Mouse (Mus musculus) heart, embryonic 11.5 days (tissue): Measurements from ENCODE around the gene Tecpr2. TPM values are rescaled to one million over a fixed set of nuclear protein-coding genes. Genes with fewer than 3 reads are reported as not detected.

Experiments used
- ATAC-seq: fragments of 200-750 bp; cut with Nextera tagmentation; replicated peaks from 2 replicates; pipeline ENCODE4 v1.8.0; 2017; ENCODE audit warnings: moderate library complexity; ENCODE audit not compliant: insufficient number of reproducible peaks, low FRiP score, low TSS enrichment
- H3K27ac ChIP-seq: fragments of 300-500 bp; sonication (generic); 2 replicates; pipeline ENCODE4 v1.5.1; 2014; ENCODE audit warnings: mild to moderate bottlenecking, low read depth, low read length
- H3K27me3 ChIP-seq: fragments of 300-500 bp; sonication (generic); 2 replicates; pipeline ENCODE4 v1.6.1; 2014; ENCODE audit warnings: mild to moderate bottlenecking, low read length, mixed read lengths; ENCODE audit not compliant: control insufficient read depth, insufficient read depth
- H3K36me3 ChIP-seq: fragments of 300-500 bp; sonication (generic); 2 replicates; pipeline ENCODE4 v1.6.1; 2014; ENCODE audit warnings: mild to moderate bottlenecking, low read length, moderate library complexity, mixed read lengths; ENCODE audit not compliant: control insufficient read depth, insufficient read depth
- H3K4me1 ChIP-seq: fragments of 300-500 bp; sonication (generic); 2 replicates; pipeline ENCODE4 v1.6.1; 2014; ENCODE audit warnings: low read length; ENCODE audit not compliant: control insufficient read depth, insufficient read depth
- H3K4me2 ChIP-seq: fragments of 300-500 bp; sonication (generic); 2 replicates; pipeline ENCODE4 v1.6.1; 2014; ENCODE audit warnings: mild to moderate bottlenecking, moderate library complexity
- H3K4me3 ChIP-seq: fragments of 300-500 bp; sonication (generic); 2 replicates; pipeline ENCODE4 v1.5.1; 2014; ENCODE audit warnings: low read depth, low read length
- H3K9ac ChIP-seq: fragments of 300-500 bp; sonication (generic); 2 replicates; pipeline ENCODE4 v1.6.1; 2014; ENCODE audit warnings: mild to moderate bottlenecking, low read depth, low read length, moderate library complexity
- H3K9me3 ChIP-seq: fragments of 300-500 bp; sonication (generic); replicated peaks from 2 replicates; pipeline ENCODE4 v1.6.1; 2016; ENCODE audit warnings: low read length; ENCODE audit not compliant: control insufficient read depth
- WGBS: fragments of 180-500 bp; shearing (Covaris S2); extraction: QIAGEN DNeasy Blood & Tissue Kit; methylation state at CpG from one replicate; pipeline ENCODE4 v1.1.7; 2014; ENCODE audit not compliant: insufficient replicate concordance; 5-methylcytosine and 5-hydroxymethylcytosine counted together
- polyA plus RNA-seq: library from polyadenylated mRNA; unstranded; fragments of >200 nt; fragmentation: Nextera tagmentation; extraction: Ambion mirVana; gene quantifications from 2 replicates; pipeline ENCODE4 v1.2.1, GENCODE M21; 2014

Tecpr2 gene
- polyA plus RNA-seq, 1 experiment from 2014 or later, result 2.5 TPM

DNA sequence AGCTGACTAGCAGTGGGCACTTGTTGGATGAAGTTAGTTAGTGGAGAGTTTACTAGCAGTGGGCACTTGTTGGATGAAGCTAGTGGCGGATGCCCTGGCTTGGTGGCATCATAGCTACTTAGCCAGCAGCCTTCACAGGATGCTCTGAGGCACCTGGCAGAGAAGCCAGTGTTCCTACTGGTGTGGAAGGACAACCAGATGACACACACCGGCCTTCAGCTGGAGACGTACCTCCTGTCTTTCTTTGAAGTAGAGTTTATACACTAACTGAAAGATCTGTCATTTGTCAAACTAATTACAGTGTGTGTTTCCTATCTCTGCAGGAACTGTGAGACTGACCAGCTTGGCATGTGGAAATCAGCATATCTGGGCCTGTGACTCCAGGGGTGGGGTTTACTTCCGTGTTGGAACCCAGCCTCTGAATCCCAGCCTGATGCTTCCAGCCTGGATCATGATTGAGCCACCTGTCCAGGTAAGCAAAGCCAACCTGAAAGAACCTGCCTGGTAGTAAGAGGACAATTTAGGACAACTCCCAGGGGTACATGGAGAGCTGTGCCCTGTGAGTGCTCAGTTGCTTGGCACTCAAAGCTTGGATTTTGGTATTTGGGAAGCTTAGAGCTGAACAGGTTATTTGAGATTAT lies 65.4 kb downstream of the Tecpr2 start:
- H3K4me3 ChIP-seq, result no peak overlapping the region

DNA sequence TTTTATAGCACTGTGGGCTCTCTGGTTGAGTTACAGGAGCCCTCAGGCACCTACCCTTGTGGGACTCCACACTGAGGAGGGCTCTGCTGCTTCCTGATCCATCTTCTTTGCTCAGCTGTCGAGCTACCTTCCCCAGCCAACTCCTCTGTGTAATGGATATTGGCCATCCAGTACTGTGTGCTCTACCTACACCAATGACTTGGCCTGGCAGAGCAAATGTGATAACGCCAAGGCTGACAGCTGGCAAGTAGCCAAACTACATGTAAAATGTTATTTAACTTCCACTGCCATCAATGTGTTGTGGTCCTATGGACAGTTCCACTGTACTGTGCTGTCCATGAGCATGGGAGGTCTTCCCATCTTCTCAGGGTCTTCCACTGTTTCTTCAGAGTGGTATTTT lies 72.9 kb downstream of the Tecpr2 start:
- Histone ChIP-seq H3K4me3 (no peak overlapping the region), H3K9me3 (no peaks in the 10 kb centered on the region), H3K27me3 (no peaks in the 10 kb centered on the region), H3K9ac (no peak overlapping the region), H3K4me2 (no peak overlapping the region), H3K4me1 (no peaks in the 10 kb centered on the region), H3K27ac (no peak overlapping the region), H3K36me3 (no peaks in the 10 kb centered on the region; the same call in 1 of the 2 replicates)
- 66% methylated on average over 2 of the region's 2 CpGs for WGBS
- no peak for ATAC-seq

More for the DNA sequence above, 65.4 kb downstream of the Tecpr2 start:
- Histone ChIP-seq H3K36me3 (no peaks in the 10 kb centered on the region), H3K9ac (no peak overlapping the region), H3K4me1 (no peaks in the 10 kb centered on the region), H3K9me3 (no peaks in the 10 kb centered on the region), H3K4me2 (no peak overlapping the region), H3K27ac (no peak overlapping the region), H3K27me3 (no peaks in the 10 kb centered on the region)
- 69% methylated on average over 4 of the region's 4 CpGs for WGBS
- no peak for ATAC-seq

DNA sequence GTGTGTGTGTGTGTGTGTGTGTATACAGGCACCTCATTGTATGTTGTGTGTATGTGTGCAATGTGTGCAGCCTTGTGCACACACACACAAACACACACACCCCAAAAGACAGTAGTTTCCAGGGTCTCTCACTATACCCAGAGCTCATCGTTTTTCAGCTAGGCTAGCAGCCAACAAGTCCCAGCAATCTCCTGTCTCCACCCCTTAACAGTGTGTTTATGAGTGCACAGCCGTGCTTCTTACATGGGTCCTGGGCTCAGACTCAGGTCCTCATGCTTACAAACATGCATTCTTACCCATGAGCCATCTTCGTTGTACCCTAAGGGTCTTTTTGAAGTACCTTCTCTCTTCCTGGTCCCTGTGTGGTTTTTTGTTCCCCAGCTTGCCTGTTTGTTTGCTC lies 76.4 kb downstream of the Tecpr2 start:
- 62% methylated on average over 3 of the region's 3 CpGs for WGBS
- Histone ChIP-seq H3K4me2 (no peak overlapping the region), H3K9me3 (no peaks in the 10 kb centered on the region), H3K27ac (no peak overlapping the region), H3K4me3 (no peak overlapping the region), H3K9ac (no peak overlapping the region), H3K27me3 (no peaks in the 10 kb centered on the region), H3K36me3 (peaks cover 5% of the 10 kb centered on the region; the same call in 1 of the 2 replicates), H3K4me1 (no peaks in the 10 kb centered on the region)
- ATAC-seq, result no peak

DNA sequence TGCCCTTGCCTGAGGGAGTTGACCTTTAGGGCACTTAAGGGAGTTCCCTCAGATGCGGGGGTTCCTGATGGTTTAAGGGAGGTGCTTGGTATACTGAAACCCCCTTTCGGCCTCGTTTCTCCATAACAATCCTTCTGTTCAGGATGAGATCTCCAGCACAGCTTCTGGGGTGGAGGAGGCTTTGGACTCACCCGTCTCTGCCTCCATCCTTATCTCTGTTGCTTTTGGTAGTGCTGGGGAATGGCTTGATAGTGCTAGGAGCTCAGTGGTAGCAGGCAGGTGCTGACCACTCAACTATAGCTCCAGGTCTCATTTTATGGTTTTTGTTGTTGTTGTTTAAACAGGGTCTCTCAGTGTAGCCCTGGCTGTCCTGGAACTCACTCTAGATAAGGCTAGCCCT lies 77.0 kb downstream of the Tecpr2 start:
- WGBS, result 63% methylated on average over 4 of the region's 4 CpGs
- Histone ChIP-seq H3K4me2 (no peak overlapping the region), H3K27me3 (no peaks in the 10 kb centered on the region), H3K9me3 (no peaks in the 10 kb centered on the region), H3K36me3 (peaks cover 5% of the 10 kb centered on the region; the same call in 1 of the 2 replicates), H3K27ac (no peak overlapping the region), H3K4me3 (no peak overlapping the region), H3K9ac (no peak overlapping the region), H3K4me1 (no peaks in the 10 kb centered on the region)
- ATAC-seq, result peak; percentile 66; the same call in 1 of the 2 replicates

DNA sequence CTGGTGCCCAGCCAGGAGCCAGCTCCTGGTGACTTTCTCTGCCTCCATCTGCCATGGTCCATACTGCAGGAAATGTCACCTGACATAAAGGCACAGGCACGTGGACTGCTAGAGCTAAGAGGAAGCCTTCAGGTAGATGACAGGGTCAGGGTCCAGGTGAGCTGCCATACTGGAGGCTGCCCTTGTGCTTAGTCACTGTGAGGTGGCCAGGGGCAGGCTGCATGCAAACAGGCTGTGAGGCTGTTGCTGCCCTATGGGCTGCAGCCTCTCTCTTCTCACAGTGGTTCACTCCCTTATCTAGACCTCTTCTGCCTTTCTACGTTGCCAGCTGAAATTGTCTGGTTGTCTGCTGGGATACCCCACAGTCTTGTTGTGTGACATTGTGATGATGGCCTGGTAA lies 78.1 kb downstream of the Tecpr2 start:
- Histone ChIP-seq H3K36me3 (peaks cover 5% of the 10 kb centered on the region; the same call in 1 of the 2 replicates), H3K27me3 (no peaks in the 10 kb centered on the region), H3K9ac (no peak overlapping the region), H3K4me1 (no peaks in the 10 kb centered on the region), H3K4me3 (no peak overlapping the region), H3K9me3 (no peaks in the 10 kb centered on the region), H3K4me2 (no peak overlapping the region), H3K27ac (no peak overlapping the region)
- WGBS, result 53% methylated on average over 2 of the region's 2 CpGs
- 0 out of 2 replicates have a peak, but pooled peaks have one; percentile 70 for ATAC-seq

DNA sequence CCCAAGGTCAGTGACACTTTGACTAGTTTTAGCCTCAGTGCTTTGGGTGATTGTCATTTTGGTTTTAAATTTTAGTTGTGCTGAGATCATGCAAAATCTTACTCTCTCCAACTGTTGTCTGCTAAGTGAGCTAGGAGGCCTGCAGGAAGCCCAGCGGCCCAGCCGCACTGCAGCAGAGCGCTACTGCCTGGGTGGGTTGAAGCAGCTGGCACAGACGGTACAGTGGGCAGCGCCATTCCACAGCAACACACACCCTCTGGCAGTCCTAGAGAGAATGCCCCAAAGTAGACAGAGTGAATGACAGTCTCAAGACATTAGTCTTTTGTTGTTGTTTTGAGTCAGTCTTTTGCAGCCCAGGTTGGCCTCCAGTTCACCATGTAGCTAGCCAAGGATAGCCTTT lies 81.3 kb downstream of the Tecpr2 start:
- Histone ChIP-seq H3K4me1 (peaks cover 2% of the 10 kb centered on the region; the same call in 1 of the 2 replicates), H3K9ac (no peak overlapping the region), H3K4me3 (no peak overlapping the region), H3K4me2 (no peak overlapping the region), H3K27me3 (no peaks in the 10 kb centered on the region), H3K27ac (no peak overlapping the region), H3K36me3 (peaks cover 10% of the 10 kb centered on the region), H3K9me3 (no peaks in the 10 kb centered on the region)
- ATAC-seq, result no peak
- 94% methylated on average over 5 of the region's 5 CpGs for WGBS

DNA sequence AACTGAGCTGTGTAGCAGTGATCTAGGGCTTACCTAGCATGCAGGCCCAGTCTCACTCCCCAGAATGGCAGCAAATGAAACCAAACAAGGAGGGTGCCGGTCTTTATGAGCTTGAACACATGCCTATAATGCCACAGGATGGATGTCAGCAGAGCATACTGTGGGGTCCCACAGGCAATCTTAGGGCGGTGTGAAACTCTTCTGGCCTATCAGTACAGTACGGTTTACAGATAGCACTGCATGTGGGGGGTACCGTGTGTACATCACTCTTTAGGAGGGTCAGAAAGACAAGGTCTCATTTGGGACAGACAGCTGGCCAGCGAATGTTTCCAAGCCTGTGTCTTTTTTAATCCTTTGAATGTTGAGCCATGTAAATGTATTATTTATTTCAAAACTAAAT lies 82.9 kb downstream of the Tecpr2 start:
- Histone ChIP-seq H3K9me3 (no peaks in the 10 kb centered on the region), H3K4me1 (peaks cover 4% of the 10 kb centered on the region; the same call in 1 of the 2 replicates), H3K27ac (no peak overlapping the region), H3K36me3 (peaks cover 20% of the 10 kb centered on the region), H3K4me3 (no peak overlapping the region), H3K9ac (no peak overlapping the region), H3K27me3 (peaks cover 3% of the 10 kb centered on the region; the same call in 1 of the 2 replicates), H3K4me2 (0 out of 2 replicates have a peak overlapping the region, but pooled peaks have one; percentile 12)
- no peak for ATAC-seq
- 83% methylated on average over 5 of the region's 5 CpGs for WGBS

DNA sequence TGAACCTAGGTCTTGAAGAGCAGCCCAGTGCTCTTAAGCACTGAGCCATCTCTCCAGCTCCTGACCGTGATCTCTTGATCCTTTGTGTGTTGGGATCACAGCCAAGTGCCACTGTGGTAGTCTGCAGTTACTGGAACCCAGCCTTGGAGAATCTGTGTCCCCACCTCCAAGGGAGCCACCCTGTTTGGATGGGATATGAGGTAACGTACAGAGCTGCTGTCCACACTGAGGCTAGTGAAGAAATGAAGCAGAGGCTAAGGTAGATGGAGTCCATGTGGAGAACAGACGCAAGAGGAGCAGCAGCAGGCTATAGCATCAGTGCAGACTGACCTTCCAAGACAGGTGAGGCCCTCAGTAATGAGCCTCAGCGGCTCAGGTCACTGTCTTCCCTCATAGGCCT lies 84.8 kb downstream of the Tecpr2 start:
- Histone ChIP-seq H3K4me2 (no peak overlapping the region), H3K9me3 (no peaks in the 10 kb centered on the region), H3K9ac (no peak overlapping the region), H3K4me1 (peaks cover 10% of the 10 kb centered on the region; the same call in 1 of the 2 replicates), H3K27me3 (peaks cover 3% of the 10 kb centered on the region; the same call in 1 of the 2 replicates), H3K27ac (peak overlapping the region; percentile 46; the same call in 1 of the 2 replicates), H3K4me3 (no peak overlapping the region), H3K36me3 (peaks cover 21% of the 10 kb centered on the region)
- no peak for ATAC-seq
- 85% methylated on average over 4 of the region's 4 CpGs for WGBS

DNA sequence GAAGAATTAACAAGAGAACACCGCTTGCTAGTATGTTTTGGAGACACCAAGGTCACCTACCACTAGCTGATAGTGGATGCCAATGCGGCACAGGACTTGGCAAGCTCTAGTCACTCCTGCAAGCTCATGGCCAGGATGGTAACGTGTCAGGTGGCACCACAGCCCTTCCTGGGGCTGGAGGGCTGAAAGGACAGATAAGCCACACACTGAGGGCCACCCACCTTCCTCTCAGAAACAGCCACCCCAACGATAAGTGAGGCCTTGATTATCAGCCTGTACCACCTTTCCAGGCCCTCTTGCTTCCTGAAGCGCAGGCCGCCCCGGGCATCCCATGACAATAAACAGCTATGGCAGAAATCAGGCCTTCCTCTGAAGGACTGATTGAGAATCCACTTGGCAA lies 85.2 kb downstream of the Tecpr2 start:
- WGBS, result 69% methylated on average over 7 of the region's 7 CpGs
- peak overlapping the region; percentile 46; the same call in 1 of the 2 replicates for H3K27ac ChIP-seq
- peaks cover 11% of the 10 kb centered on the region; the same call in 1 of the 2 replicates for H3K4me1 ChIP-seq
- H3K9me3 ChIP-seq, result no peaks in the 10 kb centered on the region
- H3K4me2 ChIP-seq, result no peak overlapping the region
- no peak overlapping the region for H3K9ac ChIP-seq
- H3K4me3 ChIP-seq, result no peak overlapping the region
- H3K36me3 ChIP-seq, result peaks cover 18% of the 10 kb centered on the region
- H3K27me3 ChIP-seq, result peaks cover 3% of the 10 kb centered on the region; the same call in 1 of the 2 replicates
- peak; percentile 47 for ATAC-seq
